Mouse (Mus musculus): Measurements from ENCODE around the gene Mrto4. TPM values are rescaled to one million over a fixed set of nuclear protein-coding genes. Genes with fewer than 3 reads are reported as not detected.

Mrto4 gene
- total RNA-seq (2023), result 100 to 1,000 TPM; 108 to 111 TPM

GRCm38 (mm10) chr4:139351931-139352711 is at the start of gene Mrto4, which contains the start of the genes Emc1 and Ubr4:
Gene Mrto4, minus strand, starts transcription at chr4:139352576.
Gene Emc1, plus strand, starts transcription at chr4:139352587.
Gene Ubr4, plus strand, starts transcription at chr4:139352609.

GRCm38 (mm10) chr4:139310171-139310898 is 42.0 kb downstream of the Mrto4 start, which contains the start of the genes Pqlc2 and Akr7a5:
Gene Pqlc2, minus strand, starts transcription at chr4:139310708.
Gene Akr7a5, plus strand, starts transcription at chr4:139310744.

Other genes starting within 250 kb of the Mrto4 start
- 100 to 1,000 TPM; 103 to 114 TPM for gene Minos1, start 221.5 kb downstream of the Mrto4 start, total RNA-seq (2023)
- gene Capzb, start 159.7 kb downstream of the Mrto4 start, total RNA-seq (2023), result 100 to 1,000 TPM; 402 to 430 TPM
- gene Pqlc2, start 41.9 kb downstream of the Mrto4 start, total RNA-seq (2023), result 1 to 10 TPM; 5.9 to 6.7 TPM
- gene Akr7a5, start 41.8 kb downstream of the Mrto4 start, total RNA-seq (2023), result 10 to 100 TPM; 11.7 to 12.8 TPM
- gene Emc1, start within 50 bp of the Mrto4 start, total RNA-seq (2023), result 10 to 100 TPM; 36.0 to 47.7 TPM
- 100 to 1,000 TPM; 232 to 254 TPM for gene Ubr4, start within 50 bp of the Mrto4 start, total RNA-seq (2023)
- gene Iffo2, start 178.0 kb upstream of the Mrto4 start, total RNA-seq (2023), result 10 to 100 TPM; 17.6 to 18.3 TPM

All from T-cell, adult 66 days (primary cell).